Mouse (Mus musculus): ENCODE measurements around the gene Enthd1.

The Enthd1 gene

DNA sequence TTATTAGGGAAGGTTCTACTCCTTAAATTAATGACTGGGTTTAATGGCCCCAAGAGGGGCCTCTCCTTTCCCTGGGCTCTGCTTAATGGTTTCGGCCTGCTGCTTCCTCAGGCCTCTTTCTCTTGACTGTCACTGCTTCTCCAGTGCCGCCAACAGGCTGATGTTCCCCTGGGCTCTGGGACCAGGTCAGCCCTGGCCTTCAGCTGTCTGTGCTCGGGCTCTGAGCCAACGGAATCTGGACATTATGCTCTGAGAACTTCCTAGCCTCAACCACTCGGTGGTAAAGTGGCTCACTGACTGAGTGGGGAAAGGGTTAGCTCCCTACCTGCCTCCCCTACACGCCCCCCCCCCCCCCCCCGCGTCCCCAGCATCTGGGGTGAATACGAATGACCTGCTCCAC is 147.9 kb downstream of the Enthd1 start:
- Histone ChIP-seq H3K4me1 (replicated peaks; ENCODE audit: low read depth, low read length) (no peaks in the 10 kb centered on the region), H3K36me3 (ENCODE audit: insufficient read depth, low read length) (no peaks in the 10 kb centered on the region), H3K27me3 (ENCODE audit: insufficient read depth, low read length) (peaks cover 10% of the 10 kb centered on the region; the same call in 1 of the 2 replicates), H3K4me3 (replicated peaks; ENCODE audit: low read length) (no peak overlapping the region), H3K9me3 (ENCODE audit: low read length) (no peaks in the 10 kb centered on the region)
- no peak for TF ChIP-seq NANOG (IDR thresholded peaks at IDR 0.05; ENCODE audit: borderline replicate concordance, low read length)

DNA sequence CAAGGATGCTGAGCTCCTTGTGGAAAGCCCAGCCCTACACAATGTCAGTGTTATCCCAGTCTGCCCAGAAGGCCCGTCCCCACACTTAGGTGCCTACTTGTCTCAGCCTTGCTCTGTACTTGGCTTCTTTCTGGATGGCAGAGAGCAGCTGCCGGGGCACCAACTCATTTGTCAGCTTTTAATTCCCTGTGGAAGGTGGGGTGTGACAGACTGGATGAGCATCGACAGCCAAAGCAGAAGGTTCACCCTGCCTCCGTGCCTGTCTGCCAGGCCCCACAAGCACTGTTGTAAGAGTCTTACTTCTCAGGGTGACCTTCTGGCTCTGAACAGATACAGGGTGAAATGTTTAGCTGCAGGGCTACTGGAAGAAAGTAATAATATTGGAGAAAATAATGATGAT is 149.8 kb downstream of the Enthd1 start:
- Histone ChIP-seq H3K9me3 (ENCODE audit: low read length) (no peaks in the 10 kb centered on the region), H3K4me3 (replicated peaks; ENCODE audit: low read length) (no peak overlapping the region)
- TF ChIP-seq POU5F1 (IDR thresholded peaks at IDR 0.05; ENCODE audit: borderline replicate concordance, low read length) (no peak), CTCF (conservative IDR thresholded peaks at IDR 0.05; ENCODE audit: low read length) (no peak), NANOG (IDR thresholded peaks at IDR 0.05; ENCODE audit: borderline replicate concordance, low read length) (no peak)

DNA sequence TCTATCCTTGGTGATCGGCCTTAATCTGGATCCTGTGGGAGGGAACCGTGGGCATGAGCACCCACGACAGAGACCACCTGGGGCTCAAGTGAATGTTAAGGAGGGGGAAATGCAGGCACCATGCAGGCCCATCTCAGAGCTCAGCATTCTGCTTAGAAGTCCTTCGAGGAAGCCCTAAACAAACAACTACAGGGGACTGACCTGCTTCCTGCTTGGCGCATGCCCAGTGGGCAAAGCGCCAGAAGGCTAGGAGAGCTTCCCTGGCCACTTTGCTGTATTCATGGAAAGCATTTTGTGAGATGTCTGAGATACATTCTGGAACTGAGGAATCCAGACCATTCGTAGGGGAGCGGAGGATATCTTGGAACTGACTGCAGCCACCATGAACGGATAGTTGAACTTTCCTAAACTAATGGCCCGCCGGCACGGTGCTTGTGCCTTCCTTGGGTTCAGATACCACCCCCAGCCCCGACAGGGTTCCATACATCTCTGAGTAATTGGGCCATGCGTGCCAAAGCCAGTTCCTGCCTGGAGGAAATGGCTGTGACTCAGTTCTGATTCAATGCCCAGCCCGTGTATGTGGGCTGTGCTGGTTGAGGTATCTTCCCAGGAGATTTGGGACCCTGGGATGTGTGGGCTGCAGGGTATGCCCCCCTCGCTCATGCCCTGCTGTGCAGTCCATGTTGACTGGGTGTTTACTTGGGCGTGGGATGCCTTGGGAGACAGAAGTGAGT is 150.8 kb downstream of the Enthd1 start:
- no peak for TF ChIP-seq CTCF (conservative IDR thresholded peaks at IDR 0.05; ENCODE audit: low read length)
- no peak for TF ChIP-seq NANOG (IDR thresholded peaks at IDR 0.05; ENCODE audit: borderline replicate concordance, low read length)
- no peak for TF ChIP-seq POU5F1 (IDR thresholded peaks at IDR 0.05; ENCODE audit: borderline replicate concordance, low read length)
- Histone ChIP-seq H3K4me3 (replicated peaks; ENCODE audit: low read length) (no peak overlapping the region), H3K36me3 (ENCODE audit: insufficient read depth, low read length) (no peaks in the 10 kb centered on the region), H3K4me1 (replicated peaks; ENCODE audit: low read depth, low read length) (no peaks in the 10 kb centered on the region), H3K9me3 (ENCODE audit: low read length) (no peaks in the 10 kb centered on the region), H3K27me3 (ENCODE audit: insufficient read depth, low read length) (peaks cover 13% of the 10 kb centered on the region; the same call in 1 of the 2 replicates)

More for the DNA sequence above, 149.8 kb downstream of the Enthd1 start:
- Histone ChIP-seq H3K27me3 (ENCODE audit: insufficient read depth, low read length) (peaks cover 13% of the 10 kb centered on the region; the same call in 1 of the 2 replicates), H3K4me1 (replicated peaks; ENCODE audit: low read depth, low read length) (no peaks in the 10 kb centered on the region), H3K36me3 (ENCODE audit: insufficient read depth, low read length) (no peaks in the 10 kb centered on the region)

DNA sequence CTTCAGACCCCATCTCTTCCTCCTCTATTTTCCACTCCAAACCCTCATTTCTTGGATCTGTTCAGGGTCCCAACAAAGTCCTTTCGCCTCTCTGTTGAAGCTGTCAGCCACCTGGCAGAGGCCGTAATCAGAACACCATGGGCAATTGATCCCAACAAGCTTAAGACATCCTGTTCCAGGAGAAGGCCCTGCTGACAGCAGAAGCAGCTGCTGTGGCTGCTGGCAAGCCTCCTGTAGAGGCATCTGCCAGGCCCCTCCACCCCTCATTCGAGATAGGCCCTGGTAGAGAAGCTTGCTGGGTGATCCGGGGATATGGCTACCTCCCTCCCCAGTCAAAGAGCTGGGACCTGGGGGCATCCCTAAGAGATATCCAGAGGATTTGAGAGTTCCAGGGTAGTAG is 151.9 kb downstream of the Enthd1 start:
- Histone ChIP-seq H3K27me3 (ENCODE audit: insufficient read depth, low read length) (peaks cover 18% of the 10 kb centered on the region; the same call in 1 of the 2 replicates), H3K9me3 (ENCODE audit: low read length) (no peaks in the 10 kb centered on the region), H3K36me3 (ENCODE audit: insufficient read depth, low read length) (no peaks in the 10 kb centered on the region), H3K4me3 (replicated peaks; ENCODE audit: low read length) (no peak overlapping the region), H3K4me1 (replicated peaks; ENCODE audit: low read depth, low read length) (peaks cover 4% of the 10 kb centered on the region; the same call in 1 of the 2 replicates)
- no peak for TF ChIP-seq POU5F1 (IDR thresholded peaks at IDR 0.05; ENCODE audit: borderline replicate concordance, low read length)
- no peak for TF ChIP-seq NANOG (IDR thresholded peaks at IDR 0.05; ENCODE audit: borderline replicate concordance, low read length)
- no peak for TF ChIP-seq CTCF (conservative IDR thresholded peaks at IDR 0.05; ENCODE audit: low read length)

DNA sequence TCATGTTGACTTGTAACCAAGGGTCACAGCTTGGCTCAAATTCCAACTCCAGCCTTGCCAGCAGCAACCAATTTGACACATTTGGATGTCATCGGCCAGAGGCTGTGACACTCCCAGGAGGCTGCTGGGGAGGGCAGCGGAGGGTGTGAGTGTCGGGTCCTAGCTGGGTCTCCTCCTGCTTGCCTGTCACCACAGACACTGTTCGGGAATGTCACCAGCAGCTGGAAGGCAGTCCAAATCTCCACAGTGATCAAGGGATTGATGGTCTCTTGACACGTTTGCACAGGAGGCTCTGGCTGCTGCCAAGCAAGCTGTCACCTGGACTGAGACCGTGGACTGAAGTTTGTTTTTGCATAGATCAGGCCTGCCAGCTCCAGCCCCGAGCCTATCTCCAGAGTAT is 154.3 kb downstream of the Enthd1 start:
- no peak for TF ChIP-seq NANOG (IDR thresholded peaks at IDR 0.05; ENCODE audit: borderline replicate concordance, low read length)
- H3K4me1 ChIP-seq (replicated peaks; ENCODE audit: low read depth, low read length): peaks cover 6% of the 10 kb centered on the region; the same call in 1 of the 2 replicates
- H3K9me3 ChIP-seq (ENCODE audit: low read length): no peaks in the 10 kb centered on the region
- peaks cover 24% of the 10 kb centered on the region; the same call in 1 of the 2 replicates for H3K27me3 ChIP-seq (ENCODE audit: insufficient read depth, low read length)
- H3K4me3 ChIP-seq (replicated peaks; ENCODE audit: low read length): no peak overlapping the region
- no peaks in the 10 kb centered on the region for H3K36me3 ChIP-seq (ENCODE audit: insufficient read depth, low read length)

DNA sequence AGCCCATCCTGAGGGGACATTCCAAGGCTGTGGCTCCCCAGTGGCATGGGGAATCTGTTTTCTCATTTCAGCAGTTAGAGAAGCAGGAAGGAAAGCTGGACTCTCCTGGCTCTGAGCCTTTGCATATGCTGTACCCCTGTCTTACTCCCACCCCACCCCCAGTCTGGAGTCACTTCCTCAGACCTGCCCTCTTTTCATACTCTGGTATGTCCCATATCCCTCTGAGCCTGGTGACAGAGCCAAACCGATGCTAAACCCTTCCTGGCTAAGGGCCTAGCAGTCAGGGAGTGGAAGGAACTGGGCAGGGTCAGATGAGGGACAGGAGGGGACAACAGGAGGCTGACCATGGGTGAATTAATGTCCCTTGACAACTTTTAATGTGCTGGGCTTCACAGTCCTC is 157.1 kb downstream of the Enthd1 start:
- H3K4me3 ChIP-seq (replicated peaks; ENCODE audit: low read length): no peak overlapping the region
- H3K27me3 ChIP-seq (ENCODE audit: insufficient read depth, low read length): peaks cover 14% of the 10 kb centered on the region; the same call in 1 of the 2 replicates
- H3K36me3 ChIP-seq (ENCODE audit: insufficient read depth, low read length): no peaks in the 10 kb centered on the region
- peaks cover 9% of the 10 kb centered on the region for H3K9me3 ChIP-seq (ENCODE audit: low read length)
- TF ChIP-seq POU5F1 (IDR thresholded peaks at IDR 0.05; ENCODE audit: borderline replicate concordance, low read length): no peak
- no peak for TF ChIP-seq CTCF (conservative IDR thresholded peaks at IDR 0.05; ENCODE audit: low read length)
- no peak for TF ChIP-seq NANOG (IDR thresholded peaks at IDR 0.05; ENCODE audit: borderline replicate concordance, low read length)
- H3K4me1 ChIP-seq (replicated peaks; ENCODE audit: low read depth, low read length): peaks cover 6% of the 10 kb centered on the region; the same call in 1 of the 2 replicates
